Comparison of ENCODE assay signal across 8 mouse cellular contexts in genomic region chr14:105258379-105259034, GRCm38 (mm10). TPM values are rescaled to one million over a fixed set of nuclear protein-coding genes. Genes with fewer than 3 reads are reported as not detected.
DNase-seq lines count a peak whose midpoint lies in the region; ATAC-seq lines count a peak whose summit lies in the region.

Gene Ndfip2 (plus strand): TSS chr14:105258573.

- DNase-seq in gastrocnemius, adult 8-10 months (ENCODE audit: low spot score in 2 of 2), result peak; percentile 62 to 75
- peak; percentile 93 for DNase-seq in induced T-regulatory cell, adult 2 months (ENCODE audit: low read depth)
- peak; percentile 89 to 90 for DNase-seq in left cerebral cortex, postnatal 14 days (ENCODE audit: low spot score in 2 of 2)
- DNase-seq in mesoderm, embryonic 11.5 days (ENCODE audit: low read depth, low spot score), result peak; percentile 88
- DNase-seq in right cerebral cortex, postnatal 36 days (ENCODE audit: low spot score in 2 of 2), result peak; percentile 84
- peak; percentile 87 for DNase-seq in yolk sac, embryonic 10.5 days (ENCODE audit: low spot score)

- intact Hi-C loops in left cerebral cortex, postnatal 14 days (cut with DNase I), result loop anchor here (5.0 kb wide), 1 partner anchor 34 kb away; no protein-coding TSS in a partner anchor

- ATAC-seq in activated CD4-positive, CD25-positive, alpha-beta regulatory T cell, adult 4 months, result peak; percentile 86
- ATAC-seq in common myeloid progenitor, adult 5-6 weeks (replicated peaks; ENCODE audit: low read depth, poor library complexity, severe bottlenecking), result peak; percentile 88

RNA-seq across cellular contexts. Expression of gene Ndfip2, which starts in this region (rescaled TPM):
- polyA plus RNA-seq in activated CD4-positive, CD25-positive, alpha-beta regulatory T cell, adult 4 months (2017; shearing (Covaris generic)), result 10 to 100 TPM; 45.1 to 51.6 TPM
- 9.9 and 14.0 TPM in 2 replicates for total RNA-seq in common myeloid progenitor, adult 5-6 weeks (2017)
- total RNA-seq in gastrocnemius, adult 8-10 months (2022), result 10 to 100 TPM; 10.4 to 13.7 (median 12.3) TPM
- 100 to 1,000 TPM; 129 to 134 TPM for total RNA-seq in left cerebral cortex, postnatal 14 days (2021)

Comparison
In these comparisons a context has a peak if more than half of its experiments do, and no peak if none do; other contexts are left out.
1. Peak in every context shown above with its lines: DNase-seq and ATAC-seq.